Mouse (Mus musculus): ENCODE results near the gene Dgkz. TPM values are rescaled to one million over a fixed set of nuclear protein-coding genes. Genes with fewer than 3 reads are reported as not detected.

Gene Dgkz
- 204 and 245 TPM in 2 replicates for polyA plus RNA-seq (2012; rRNA removed)

DNA sequence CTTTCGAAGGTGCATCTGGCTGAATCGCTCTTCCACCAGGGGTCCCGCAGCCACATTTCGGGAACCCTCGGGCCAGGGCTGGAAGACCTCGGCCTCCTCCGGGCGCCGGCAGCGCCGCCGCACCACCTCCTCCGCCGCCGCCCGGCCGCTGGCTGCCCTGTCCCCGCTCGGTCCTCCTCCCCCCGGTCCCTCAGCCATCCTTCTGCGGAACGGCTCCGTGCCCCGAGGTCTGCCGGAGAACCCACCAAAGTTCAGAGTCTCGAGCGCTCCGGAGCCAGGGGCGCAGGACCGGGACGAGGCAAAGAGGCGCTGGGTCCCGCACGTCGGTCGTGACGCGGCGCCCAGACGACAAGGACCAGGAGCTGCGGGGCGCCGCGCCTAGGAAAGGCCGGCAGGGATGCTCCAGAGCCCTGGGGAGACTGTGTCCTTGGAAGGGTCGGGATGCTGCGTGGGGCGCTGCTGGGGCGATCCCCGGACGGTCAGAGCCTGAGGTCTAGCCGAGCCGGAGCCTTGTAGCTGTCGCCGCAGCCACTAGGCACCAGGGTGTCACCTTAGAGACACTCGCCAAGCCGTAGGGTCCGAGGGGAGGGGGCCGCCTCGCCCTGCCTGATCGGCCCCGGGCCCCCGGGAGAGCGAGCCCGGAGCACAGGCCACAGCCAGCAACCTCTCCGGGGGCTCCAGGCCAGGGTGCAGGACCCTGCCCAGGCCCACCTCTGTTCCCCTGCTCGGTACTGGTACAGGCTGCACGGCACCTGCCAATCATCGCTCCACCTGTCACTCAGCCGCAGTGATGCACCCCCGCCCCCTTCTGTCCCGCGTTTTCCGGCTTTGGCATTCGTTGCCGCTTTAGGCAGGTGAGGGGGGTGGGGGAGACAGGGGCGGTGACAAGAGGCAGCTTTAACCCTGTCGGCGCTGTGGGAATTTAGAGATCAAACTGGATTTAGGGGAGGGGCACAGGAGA lies at the start of gene Dgkz:
TSS of gene Dgkz (minus strand) at position 284 of the 961 bp plus-strand sequence.
- no peak for DNase-seq (ENCODE audit: low read depth, low spot score)
- 4% methylated on average over 79 of the region's 79 CpGs for WGBS

DNA sequence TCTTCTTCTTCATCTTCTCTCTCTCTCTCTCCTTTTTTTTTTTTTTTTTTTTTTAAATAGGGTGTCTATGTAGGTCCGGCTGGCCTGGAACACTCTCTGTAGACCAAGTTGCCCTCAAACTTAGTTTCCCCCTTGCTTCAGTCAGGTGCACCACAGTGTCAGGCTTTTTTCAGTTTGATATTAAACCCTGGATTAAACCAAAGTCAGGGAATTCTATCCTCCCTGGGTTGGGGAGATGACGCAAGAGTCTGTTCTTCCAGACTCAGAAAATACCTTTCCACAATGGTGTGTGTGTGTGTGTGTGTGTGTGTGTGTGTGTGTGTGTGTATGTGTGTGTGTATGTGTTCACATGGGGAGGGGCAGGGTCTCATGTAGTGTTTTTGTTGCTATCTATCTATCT lies 49.5 kb upstream of the Dgkz start:
- DNase-seq (ENCODE audit: low read depth, low spot score) = no peak
- 91% methylated on average over 2 of the region's 2 CpGs for WGBS

DNA sequence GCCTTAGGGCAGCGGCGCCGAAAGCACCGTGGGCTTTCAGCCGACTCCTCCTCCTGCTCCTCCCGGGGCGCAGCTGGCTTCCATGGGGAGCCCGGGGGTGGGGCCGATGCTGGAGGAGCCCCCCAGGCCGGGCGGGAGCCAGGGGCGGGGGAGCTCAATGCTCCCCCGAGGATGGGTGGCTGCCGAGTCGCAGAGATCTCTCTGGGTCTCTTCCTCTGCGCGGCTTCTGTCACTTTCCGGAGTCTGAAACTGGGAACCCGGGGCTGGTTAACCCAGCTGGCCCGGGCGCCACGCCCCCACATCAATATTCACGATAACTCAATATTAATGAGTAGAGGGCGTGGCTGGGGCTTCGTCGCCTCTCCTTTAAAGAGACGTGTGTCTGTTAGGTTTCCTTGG lies 48.6 kb upstream of the Dgkz start, which contains the start of gene Creb3l1:
TSS of gene Creb3l1 (minus strand) at position 229 of the 399 bp plus-strand sequence.
- no peak for DNase-seq (ENCODE audit: low read depth, low spot score)
- under 1% methylated on average over 23 of the region's 27 CpGs for WGBS

DNA sequence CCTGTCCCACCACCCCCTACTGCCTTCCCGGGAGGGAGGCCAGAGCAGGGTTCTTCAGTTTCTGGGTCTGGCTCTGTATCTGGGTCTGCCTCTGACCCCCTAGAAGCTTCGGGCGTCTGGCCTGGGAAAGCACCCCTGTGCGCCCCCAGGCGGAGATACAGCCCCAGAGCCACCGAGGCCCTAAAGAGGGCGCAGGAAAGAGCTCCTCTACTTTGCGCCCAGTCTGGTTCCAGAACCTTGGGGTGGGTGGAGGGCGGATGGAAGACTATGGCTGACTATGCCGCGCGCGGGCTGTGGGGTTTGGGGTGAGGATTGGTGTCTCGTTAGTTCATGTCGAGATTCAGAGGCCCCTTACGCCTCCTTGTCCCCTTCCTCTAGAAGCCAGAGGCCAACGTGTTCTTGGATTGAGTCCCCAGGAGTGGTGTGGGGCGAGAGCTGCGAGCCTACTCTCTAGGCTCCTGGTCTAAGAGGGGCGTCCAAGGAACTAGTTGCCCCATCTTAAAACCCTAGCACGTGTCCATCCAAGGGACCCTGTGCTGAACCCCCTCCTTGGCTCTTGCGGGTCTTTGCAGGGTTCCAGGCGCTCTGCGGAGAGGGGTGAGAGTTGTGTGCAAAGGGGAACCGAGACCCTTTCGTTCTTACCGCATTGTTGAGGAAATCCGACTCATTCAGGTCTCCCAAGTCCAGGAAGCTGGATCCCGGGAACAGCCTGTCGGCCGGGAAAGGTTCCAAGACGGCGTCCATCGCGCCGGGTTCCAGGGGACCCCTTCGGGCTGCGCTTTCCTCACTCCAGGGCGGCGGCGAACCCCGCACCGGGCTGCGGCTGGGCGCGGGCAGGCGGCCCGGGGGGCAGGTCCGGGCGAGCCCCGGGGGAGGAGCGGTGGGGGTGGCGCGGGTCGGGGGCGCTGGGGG lies 48.0 kb upstream of the Dgkz start:
- no peak for DNase-seq (ENCODE audit: low read depth, low spot score)
- WGBS = 2% methylated on average over 54 of the region's 56 CpGs

DNA sequence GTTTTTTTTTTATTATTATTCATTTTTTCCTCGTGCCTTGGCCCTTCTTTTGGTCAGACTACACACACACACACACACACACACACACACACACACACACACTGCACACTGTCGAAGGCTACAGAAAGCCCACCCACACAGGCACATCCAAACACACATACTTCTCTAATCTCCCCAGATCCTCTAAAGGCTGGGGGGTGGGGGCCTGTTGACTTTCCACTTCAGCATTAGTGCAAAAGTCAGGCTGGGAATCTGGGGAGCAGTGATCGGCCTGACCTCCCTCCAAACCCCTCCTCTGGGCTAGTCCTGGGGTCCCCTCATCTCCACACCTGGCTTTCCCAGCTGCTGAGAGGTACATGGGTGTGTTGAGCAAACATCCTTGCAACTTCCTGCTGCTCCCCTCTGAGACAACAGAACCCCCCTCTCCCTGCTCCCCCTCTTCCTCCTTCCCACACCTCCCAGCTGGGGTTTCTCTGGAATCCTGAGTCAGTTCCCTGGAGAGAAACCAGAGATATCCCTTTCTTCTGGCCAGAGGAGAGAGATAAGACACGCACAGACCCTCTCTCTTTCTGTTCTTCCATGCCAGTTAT lies 45.1 kb upstream of the Dgkz start:
- DNase-seq (ENCODE audit: low read depth, low spot score) = no peak
- 16% methylated on average over 4 of the region's 4 CpGs for WGBS

DNA sequence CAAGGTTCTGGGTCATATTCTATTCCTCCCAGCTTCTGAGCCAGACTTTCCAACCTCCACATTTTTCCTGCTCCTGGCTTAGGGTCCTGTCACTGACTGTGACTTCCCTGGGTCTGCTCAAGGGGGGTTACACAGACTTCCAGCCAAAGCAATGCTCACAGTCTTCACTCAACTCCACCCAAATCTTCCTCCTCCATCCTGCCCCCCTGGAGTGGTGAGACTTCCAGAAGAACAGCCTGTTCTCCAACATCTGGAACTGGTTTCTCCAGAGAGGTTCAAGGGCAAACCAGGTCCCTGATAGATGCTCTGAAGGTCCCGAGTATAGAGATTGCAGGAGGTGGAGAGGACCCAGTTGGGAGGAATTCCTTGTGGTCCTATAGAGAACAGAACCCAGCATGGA lies 41.8 kb upstream of the Dgkz start:
- DNase-seq (ENCODE audit: low read depth, low spot score) = no peak
- WGBS = 46% methylated on average over 1 of the region's 1 CpGs

DNA sequence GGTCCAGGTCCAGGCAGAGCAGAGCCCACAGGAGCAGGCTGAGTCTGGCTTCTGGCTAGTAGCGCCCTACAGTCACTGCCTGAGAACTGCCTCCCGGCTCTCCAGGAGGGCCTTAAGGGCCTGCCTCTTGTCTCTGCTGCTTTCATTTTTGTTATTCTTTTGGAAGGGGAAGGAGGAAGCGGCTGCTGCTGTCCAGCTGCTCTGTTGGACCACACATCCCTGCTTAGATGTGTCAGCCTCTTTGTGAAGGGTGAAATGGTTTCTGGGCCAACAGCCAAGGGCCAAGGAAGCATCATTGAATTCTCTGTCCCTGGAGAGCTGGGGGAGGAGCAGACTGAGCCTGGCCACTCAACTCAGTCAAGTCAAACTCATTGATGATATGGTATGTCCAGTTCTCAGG lies 41.3 kb upstream of the Dgkz start:
- no peak for DNase-seq (ENCODE audit: low read depth, low spot score)
- 37% methylated on average over 3 of the region's 3 CpGs for WGBS

DNA sequence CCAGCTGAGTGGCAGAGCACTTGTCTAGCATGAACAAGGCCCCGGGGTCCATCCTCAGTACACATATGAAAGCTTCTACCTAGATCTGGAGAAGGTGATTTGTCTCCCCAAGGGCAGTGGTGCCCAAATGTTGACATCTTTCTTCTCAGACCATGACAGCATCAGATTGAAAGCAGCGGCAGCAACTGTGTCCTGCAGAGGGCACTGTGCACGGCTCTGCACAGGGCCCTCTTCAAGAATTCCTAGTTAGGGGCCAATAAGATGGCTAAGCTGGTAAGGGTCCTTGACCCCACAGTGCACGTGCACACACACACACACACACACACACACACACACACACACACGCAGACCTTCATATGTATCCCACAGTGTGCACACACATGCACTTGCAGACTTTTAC lies 39.2 kb upstream of the Dgkz start:
- 87% methylated on average over 5 of the region's 5 CpGs for WGBS
- no peak for DNase-seq (ENCODE audit: low read depth, low spot score)

DNA sequence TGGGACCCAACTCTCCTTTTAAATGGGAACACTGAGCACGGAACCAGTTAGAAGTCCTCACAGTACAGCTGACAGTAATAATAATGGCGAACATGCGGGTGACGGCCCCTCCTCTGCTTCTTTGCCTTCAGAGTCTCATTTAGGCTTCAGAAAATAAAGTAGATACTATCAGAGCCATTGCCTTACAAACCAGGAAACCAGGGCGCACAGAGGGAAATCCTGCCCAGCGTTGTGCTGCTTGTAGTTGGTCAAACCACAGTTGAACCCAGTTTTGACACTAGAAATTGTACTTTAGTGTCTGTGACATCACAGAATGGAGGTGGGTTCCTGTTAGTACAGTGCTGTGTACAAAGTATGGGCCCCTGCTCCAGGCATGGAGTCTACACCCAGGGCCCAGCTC lies 38.6 kb upstream of the Dgkz start:
- 79% methylated on average over 6 of the region's 6 CpGs for WGBS
- no peak for DNase-seq (ENCODE audit: low read depth, low spot score)

DNA sequence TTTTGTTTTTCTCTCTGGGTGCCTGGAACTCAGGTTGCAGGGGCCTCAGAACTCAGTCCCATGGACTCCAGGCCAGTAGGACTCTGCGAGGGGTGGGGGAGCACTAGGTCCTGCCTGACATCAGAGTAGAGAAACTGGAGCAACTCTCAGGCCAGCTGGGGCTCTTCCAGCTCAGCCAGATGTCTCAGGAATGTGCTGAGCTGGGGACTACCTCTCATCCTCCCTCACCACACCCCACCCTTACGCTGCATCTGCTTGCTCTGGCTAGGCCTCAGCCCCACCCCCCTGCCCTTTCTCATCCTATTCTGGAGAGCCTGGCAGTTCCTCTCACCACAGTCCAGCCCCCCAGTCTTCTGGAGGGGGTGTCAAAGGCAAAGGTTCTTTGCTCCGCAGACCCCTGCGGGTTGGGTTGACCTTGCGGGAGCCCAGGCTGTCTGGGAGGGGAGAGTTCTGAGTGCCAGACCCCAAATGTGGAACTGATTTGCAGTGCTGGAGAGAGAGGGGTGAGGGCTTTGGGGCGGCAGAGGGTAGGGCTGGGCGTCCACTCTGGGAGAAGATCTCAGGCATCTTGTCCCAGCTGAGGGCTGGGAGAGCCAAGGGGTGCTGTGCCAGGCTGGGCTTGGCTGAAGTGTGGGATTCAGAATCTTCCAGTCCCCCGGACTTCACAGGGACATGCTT lies 37.2 kb upstream of the Dgkz start:
- 59% methylated on average over 8 of the region's 8 CpGs for WGBS
- no peak for DNase-seq (ENCODE audit: low read depth, low spot score)

DNA sequence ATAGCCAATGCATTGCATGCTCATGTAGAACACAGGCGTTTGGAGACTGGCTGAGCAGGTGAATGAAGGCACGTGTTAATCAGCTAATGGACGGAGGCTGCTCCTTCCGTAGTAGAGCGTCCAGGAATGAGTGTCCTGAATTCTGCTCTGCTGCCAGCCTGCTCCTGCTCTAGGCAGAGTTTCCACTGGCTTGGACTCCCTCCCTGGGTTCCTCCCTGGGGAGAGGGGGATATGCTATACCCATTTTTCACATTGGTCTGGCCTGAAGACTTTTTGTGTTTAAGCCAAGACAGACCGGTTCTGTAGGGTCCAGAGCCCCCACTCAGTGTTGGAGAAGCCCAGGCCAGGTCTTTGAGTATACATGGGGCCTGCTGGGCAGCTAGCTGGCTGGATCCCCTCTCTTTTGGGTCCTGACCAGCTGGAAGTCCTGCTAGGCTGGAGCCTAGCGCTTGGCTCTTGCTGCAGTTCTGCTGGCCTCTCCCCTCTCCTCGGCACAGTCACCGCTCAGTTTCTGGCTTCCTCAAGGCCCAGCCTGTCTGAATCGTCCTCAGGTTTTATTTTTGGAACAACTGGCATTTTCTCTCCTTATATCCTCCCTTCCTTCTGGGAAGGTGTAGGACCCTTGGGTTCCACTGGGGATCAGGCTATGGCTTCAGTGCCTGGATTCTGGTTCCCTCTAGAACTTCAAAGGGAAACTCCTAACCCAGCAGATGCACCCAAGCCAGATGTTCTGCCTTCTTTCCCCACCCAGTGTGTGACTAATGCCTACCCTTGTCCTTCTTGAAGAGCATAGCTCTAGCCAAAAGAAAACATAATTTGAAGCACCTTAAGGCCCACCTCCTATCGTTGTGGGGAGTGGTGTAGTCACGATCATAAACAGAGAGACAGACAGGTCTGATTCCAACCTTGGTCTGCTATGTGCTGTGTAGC lies 36.0 kb upstream of the Dgkz start:
- WGBS = 67% methylated on average over 12 of the region's 12 CpGs
- no peak for DNase-seq (ENCODE audit: low read depth, low spot score)

DNA sequence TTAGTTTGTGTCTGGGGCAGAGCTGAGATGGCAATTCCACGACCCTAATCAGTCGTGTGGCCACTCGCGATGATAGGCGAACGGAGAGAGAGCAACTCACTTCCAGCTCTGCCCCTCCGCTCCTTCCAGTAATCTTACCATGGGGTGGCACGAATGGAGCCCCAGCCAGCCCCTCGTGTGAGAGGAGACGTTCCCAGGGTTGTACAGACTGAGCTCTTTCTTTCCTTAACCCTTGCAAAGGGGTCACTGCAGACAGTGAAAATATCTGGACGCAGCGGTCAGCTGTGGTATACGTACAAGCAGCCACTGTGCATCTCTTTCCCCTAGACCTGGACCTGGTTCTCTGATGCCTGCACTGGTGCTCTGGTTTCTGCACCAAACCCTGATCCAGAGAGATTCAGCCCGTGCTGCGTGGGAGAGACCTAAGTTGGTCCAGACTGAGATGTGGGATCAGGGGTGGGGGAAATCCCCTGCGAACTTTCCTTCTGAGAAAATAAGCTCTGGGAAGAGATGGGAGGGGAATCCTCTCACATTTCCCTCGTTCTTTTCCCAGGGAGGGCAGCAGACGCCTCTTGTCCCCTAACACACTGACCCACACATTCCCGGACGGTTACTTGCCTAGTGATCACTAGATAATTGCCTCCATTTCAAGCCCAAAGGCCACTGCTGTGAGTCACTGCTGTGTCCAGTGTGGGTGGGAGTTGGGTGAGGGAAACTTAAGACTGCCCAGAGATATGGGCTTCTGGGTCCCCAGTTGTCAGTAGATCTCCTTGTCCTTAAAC lies 33.1 kb upstream of the Dgkz start:
- DNase-seq (ENCODE audit: low read depth, low spot score) = no peak
- 11% methylated on average over 20 of the region's 20 CpGs for WGBS

DNA sequence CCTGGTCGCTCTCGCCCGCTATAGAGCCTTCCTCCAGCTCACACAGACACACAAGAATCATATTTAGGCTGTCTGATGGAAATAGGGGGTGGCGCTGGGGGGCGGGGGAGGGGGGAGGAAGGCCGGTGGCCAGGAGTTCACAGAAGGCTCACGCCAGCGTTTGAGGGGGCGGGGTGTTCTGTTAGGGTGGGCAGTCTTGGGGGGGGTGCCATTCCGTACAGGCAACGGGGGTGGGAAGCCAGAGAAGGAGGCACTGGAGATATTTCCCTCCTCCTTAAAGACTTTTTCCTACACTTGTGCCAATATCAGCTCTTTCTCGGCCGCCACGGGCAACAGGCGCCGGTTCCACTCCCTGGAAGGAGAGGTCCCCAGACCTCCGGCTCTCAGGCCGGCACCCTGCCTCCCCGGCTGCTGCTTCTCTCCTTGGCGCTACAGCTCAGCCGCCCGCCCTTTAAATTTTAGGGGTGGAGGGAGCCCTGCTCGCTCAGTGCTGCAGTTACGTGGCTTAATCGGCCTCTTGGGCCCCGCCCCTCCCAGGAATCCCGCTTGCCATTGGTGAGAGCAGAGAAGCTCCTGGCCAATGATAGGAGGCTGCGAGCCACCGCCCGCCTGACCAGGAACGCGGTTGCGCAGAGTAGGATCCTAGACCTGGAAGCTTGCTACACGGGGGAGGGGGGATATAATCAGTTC lies 32.4 kb upstream of the Dgkz start:
- no peak for DNase-seq (ENCODE audit: low read depth, low spot score)
- WGBS = 1% methylated on average over 29 of the region's 34 CpGs

DNA sequence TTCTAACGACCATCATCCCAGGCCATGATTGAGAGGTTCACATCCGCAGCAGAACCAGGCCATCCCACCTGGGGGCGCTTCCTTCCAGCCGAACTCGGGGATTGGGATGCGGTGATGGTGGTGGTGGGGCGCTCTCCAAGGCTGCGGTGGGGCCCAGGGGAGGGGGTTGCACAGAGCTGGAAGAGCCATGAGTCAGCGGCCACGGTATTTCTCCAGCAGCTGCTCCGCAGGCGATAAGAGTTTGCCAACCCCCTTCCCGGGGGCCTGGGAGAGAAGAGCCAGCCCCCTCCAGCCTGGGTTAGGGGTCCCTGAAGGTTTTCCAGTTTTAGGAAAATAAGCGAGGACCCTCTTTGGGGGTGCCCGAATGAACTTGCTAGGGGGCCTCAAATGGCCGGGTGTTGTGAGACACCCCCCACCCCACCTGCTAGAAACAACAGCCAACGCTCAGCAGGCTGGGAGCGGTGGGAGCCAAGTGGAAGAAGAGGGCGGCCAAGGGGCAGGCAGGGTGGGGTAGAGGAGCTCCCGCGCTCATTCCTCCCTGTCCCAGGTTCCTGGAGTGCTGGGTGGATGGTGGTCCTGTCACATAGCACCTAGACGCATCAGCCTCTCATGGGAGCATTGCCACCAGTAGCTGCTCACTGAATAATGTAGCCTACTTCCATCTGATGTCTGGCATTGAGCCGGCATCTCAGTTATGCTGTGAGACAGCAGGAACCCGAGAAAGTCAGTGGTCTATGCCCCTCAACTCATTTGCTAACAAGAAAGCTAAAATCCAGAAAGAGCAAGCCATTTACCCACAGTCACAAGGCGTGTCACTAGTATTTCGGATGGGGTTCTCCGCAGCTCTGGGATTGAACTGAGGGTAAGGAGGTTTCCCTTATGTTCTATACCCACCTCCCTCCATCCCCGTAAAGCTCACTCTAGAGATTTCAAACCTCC lies 31.6 kb upstream of the Dgkz start:
- WGBS = 44% methylated on average over 28 of the region's 28 CpGs
- DNase-seq (ENCODE audit: low read depth, low spot score) = no peak

DNA sequence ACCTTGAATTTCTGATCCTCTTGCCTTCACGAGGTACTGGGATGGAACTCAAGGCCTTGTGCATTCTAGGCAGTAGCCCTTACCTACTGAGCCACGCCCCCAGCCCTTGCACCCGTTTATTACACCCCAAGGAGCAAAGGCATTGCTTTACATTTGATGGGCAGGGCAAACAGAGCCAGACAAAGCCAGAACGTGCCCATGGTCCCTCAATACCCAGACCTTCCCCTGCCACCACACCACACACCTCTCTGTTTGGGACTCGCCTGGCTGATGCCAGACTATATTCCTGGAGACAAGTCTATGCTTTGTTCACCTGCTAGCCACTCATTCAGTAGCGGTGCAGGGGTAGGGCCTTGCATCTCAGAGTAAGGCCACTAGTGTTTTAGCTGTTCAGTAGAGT lies 30.8 kb upstream of the Dgkz start:
- DNase-seq (ENCODE audit: low read depth, low spot score) = no peak
- WGBS = 49% methylated on average over 6 of the region's 6 CpGs

DNA sequence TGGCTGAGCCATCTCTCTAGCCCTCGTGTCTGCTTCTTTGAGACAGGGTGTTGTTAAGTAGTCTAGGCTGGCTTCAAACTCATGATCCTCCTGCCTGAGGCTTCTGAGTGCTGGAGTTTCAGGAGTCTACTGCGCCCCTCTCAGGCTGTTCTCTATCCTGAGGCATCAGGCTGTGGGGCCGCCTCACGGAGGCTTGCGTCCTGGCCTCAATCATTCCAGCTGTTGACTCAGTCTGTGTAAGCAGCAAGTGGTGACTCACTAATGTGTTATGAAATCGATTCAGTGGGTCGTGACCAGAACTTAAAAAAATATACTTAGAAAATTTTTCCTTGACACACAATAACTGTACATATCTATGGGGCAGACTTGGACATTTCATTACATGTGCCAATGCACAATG lies 29.0 kb upstream of the Dgkz start:
- DNase-seq (ENCODE audit: low read depth, low spot score) = no peak
- WGBS = 32% methylated on average over 7 of the region's 7 CpGs

Measured in large intestine, adult 2 months (tissue).